Mouse (Mus musculus) layer of hippocampus, postnatal 10 days (tissue): Measurements from ENCODE around the gene Pparg. TPM values are rescaled to one million over a fixed set of nuclear protein-coding genes. Genes with fewer than 3 reads are reported as not detected.

Source experiments
- DNase-seq, 2 experiments: peaks; one replicate each; pipeline ENCODE4 v3.0.0; 2021; ENCODE audit warnings: low spot score in 2 of 2
- total RNA-seq, 2 experiments: library from RNA; stranded (reverse); gene quantifications; 2 replicates each; pipeline ENCODE4 v1.2.3; 2021

Pparg gene
- total RNA-seq, 2 experiments from 2014 or later, result 1.1 TPM

- DNase-seq, result no peak
These were observed 102.6 kb downstream of the Pparg start for GRCm38 (mm10) chr6:115463338-115463737.

GRCm38 (mm10) chr6:115464661-115465060, 103.9 kb downstream of the Pparg start:
- DNase-seq, result no peak

- no peak for DNase-seq
These were observed 104.7 kb downstream of the Pparg start for GRCm38 (mm10) chr6:115465463-115465862.

- DNase-seq, result no peak
These were observed 105.1 kb downstream of the Pparg start for GRCm38 (mm10) chr6:115465876-115466275.

- no peak for DNase-seq
These were observed 105.8 kb downstream of the Pparg start for GRCm38 (mm10) chr6:115466601-115467000.

GRCm38 (mm10) chr6:115469666-115470581, 109.2 kb downstream of the Pparg start:
- no peak for DNase-seq

GRCm38 (mm10) chr6:115471956-115472355, 111.2 kb downstream of the Pparg start:
- no peak for DNase-seq

- DNase-seq, result no peak
These were observed 116.4 kb downstream of the Pparg start for GRCm38 (mm10) chr6:115477081-115477695.

GRCm38 (mm10) chr6:115479963-115480321, 119.2 kb downstream of the Pparg start:
- no peak for DNase-seq

GRCm38 (mm10) chr6:115480322-115481017, 119.7 kb downstream of the Pparg start:
- no peak for DNase-seq

- no peak for DNase-seq
These were observed 120.2 kb downstream of the Pparg start for GRCm38 (mm10) chr6:115481018-115481354.

GRCm38 (mm10) chr6:115481603-115482002, 120.9 kb downstream of the Pparg start:
- DNase-seq, result no peak

- no peak for DNase-seq
These were observed 124.9 kb downstream of the Pparg start for GRCm38 (mm10) chr6:115485635-115486034.

GRCm38 (mm10) chr6:115489831-115490230, 129.1 kb downstream of the Pparg start:
- no peak for DNase-seq

GRCm38 (mm10) chr6:115492952-115493613, 132.3 kb downstream of the Pparg start:
- DNase-seq, result peak; percentile 32 to 51

- DNase-seq, result no peak
These were observed 133.1 kb downstream of the Pparg start for GRCm38 (mm10) chr6:115493824-115494223.

GRCm38 (mm10) chr6:115499540-115499939, 138.8 kb downstream of the Pparg start:
- peak; percentile 65 to 77 for DNase-seq

- DNase-seq, result no peak
These were observed 139.5 kb downstream of the Pparg start for GRCm38 (mm10) chr6:115500234-115500633.

GRCm38 (mm10) chr6:115501131-115501530, 140.4 kb downstream of the Pparg start:
- DNase-seq, result no peak

GRCm38 (mm10) chr6:115503038-115503437, 142.3 kb downstream of the Pparg start:
- DNase-seq, result no peak

- DNase-seq, result no peak
These were observed 142.9 kb downstream of the Pparg start for GRCm38 (mm10) chr6:115503549-115504159.
